8 mouse cellular contexts compared by ENCODE assay signal in genomic region chr17:36826002-36826401, GRCm38 (mm10). TPM values are rescaled to one million over a fixed set of nuclear protein-coding genes. Genes with fewer than 3 reads are reported as not detected.
DNase-seq lines count a peak whose midpoint lies in the region; ATAC-seq and TF ChIP-seq lines count a peak whose summit lies in the region.
"Not testable (repeated sequence)": the region's sequence is repeated elsewhere in the genome, so short reads cannot be mapped to it uniquely, and the experiment has no call there.

No protein-coding gene starts in this region.

- 0 out of 2 replicates have a peak overlapping the region, but pooled peaks have one; percentile 16 for H3K4me2 ChIP-seq in kidney, embryonic 15.5 days
- H3K4me2 ChIP-seq in limb, embryonic 13.5 days (replicated peaks): peak overlapping the region; percentile 40; the same call in 1 of the 2 replicates
- peak overlapping the region; percentile 43 for H3K4me2 ChIP-seq in midbrain, embryonic 15.5 days

- peak; percentile 59 for DNase-seq in 3T3-L1 (ENCODE audit: low read depth, low spot score)
- peak; percentile 83 to 90 for DNase-seq in adrenal gland, postnatal 36 days
- DNase-seq in heart, adult 9 months (ENCODE audit: low spot score in 2 of 2): peak; percentile 82 to 89
- peak; percentile 53 to 70 for DNase-seq in spleen, adult 2 months (ENCODE audit: low read depth in 1 of 2, low spot score in 2 of 2)

- H3K9ac ChIP-seq in kidney, embryonic 15.5 days; limb, embryonic 13.5 days; midbrain, embryonic 15.5 days: not testable (repeated sequence)

- not testable (repeated sequence) for TF ChIP-seq POLR2A in embryonic fibroblast, embryonic 13.5 days (IDR thresholded peaks at IDR 0.05; ENCODE audit: low read depth, low read length); spleen, adult 2 months (IDR thresholded peaks at IDR 0.05; ENCODE audit: low read depth, low read length)

- H3K4me1 ChIP-seq in embryonic fibroblast, embryonic 13.5 days (ENCODE audit: control insufficient read depth, insufficient read depth, low read length); kidney, embryonic 15.5 days; limb, embryonic 13.5 days; midbrain, embryonic 15.5 days; spleen, adult 2 months (ENCODE audit: control insufficient read depth, insufficient read depth, insufficient read length): not testable (repeated sequence)

- not testable (repeated sequence) for H3K9me3 ChIP-seq in kidney, embryonic 15.5 days (replicated peaks); limb, embryonic 13.5 days; midbrain, embryonic 15.5 days

- not testable (repeated sequence) for H3K36me3 ChIP-seq in kidney, embryonic 15.5 days; limb, embryonic 13.5 days; midbrain, embryonic 15.5 days (replicated peaks); spleen, adult 2 months (ENCODE audit: control insufficient read depth, insufficient read depth, low read length)

- TF ChIP-seq CTCF in embryonic fibroblast, embryonic 13.5 days (IDR thresholded peaks at IDR 0.05; ENCODE audit: borderline replicate concordance, insufficient read depth, low read length): peak; percentile 59; the same call in 1 of the 2 replicates
- TF ChIP-seq CTCF in spleen, adult 2 months (IDR thresholded peaks at IDR 0.05; ENCODE audit: extremely low read depth, insufficient read depth, insufficient read length, insufficient replicate concordance): peak; percentile 31; the same call in 1 of the 2 replicates

- WGBS in kidney, embryonic 15.5 days: 10% methylated on average over 5 of the region's 5 CpGs
- 8% methylated on average over 5 of the region's 5 CpGs for WGBS in limb, embryonic 13.5 days
- 15% methylated on average over 5 of the region's 5 CpGs for WGBS in midbrain, embryonic 15.5 days
- WGBS in spleen, adult 2 months: 2% methylated on average over 5 of the region's 5 CpGs

- not testable (repeated sequence) for H3K4me3 ChIP-seq in embryonic fibroblast, embryonic 13.5 days (ENCODE audit: insufficient read depth, low read length); kidney, embryonic 15.5 days (replicated peaks); limb, embryonic 13.5 days; midbrain, embryonic 15.5 days; spleen, adult 2 months (ENCODE audit: extremely low read depth, insufficient read depth, insufficient read length)

- not testable (repeated sequence) for H3K27ac ChIP-seq in embryonic fibroblast, embryonic 13.5 days (ENCODE audit: insufficient read depth, low read length); kidney, embryonic 15.5 days; limb, embryonic 13.5 days; midbrain, embryonic 15.5 days; spleen, adult 2 months (ENCODE audit: insufficient read depth, low read length)

- peaks cover 16% of the 10 kb centered on the region; the same call in 1 of the 2 replicates for H3K27me3 ChIP-seq in kidney, embryonic 15.5 days
- not testable (repeated sequence) for H3K27me3 ChIP-seq in limb, embryonic 13.5 days; midbrain, embryonic 15.5 days (replicated peaks); spleen, adult 2 months (ENCODE audit: control insufficient read depth, insufficient read depth, low read length)

- ATAC-seq in kidney, embryonic 15.5 days (replicated peaks; ENCODE audit: low FRiP score): peak; percentile 62; the same call in 1 of the 2 replicates
- peak; percentile 67; the same call in 1 of the 2 replicates for ATAC-seq in limb, embryonic 13.5 days (ENCODE audit: low FRiP score, low read depth)
- peak; percentile 88 for ATAC-seq in midbrain, embryonic 15.5 days (replicated peaks)

RNA-seq across cellular contexts. Expression of gene Trim26, which starts 10.9 kb away (rescaled TPM):
- 10 to 100 TPM; 57.8 to 61.3 TPM for total RNA-seq in adrenal gland, postnatal 36 days (2021)
- 46.6 and 49.5 TPM in 2 replicates for polyA plus RNA-seq in embryonic fibroblast, embryonic 13.5 days (2011; ENCODE audit: insufficient read length, low read depth, missing spikeins)
- polyA plus RNA-seq in kidney, embryonic 15.5 days (2015; fragmentation: Nextera tagmentation; extraction: Ambion mirVana): 40.3 and 45.9 TPM in 2 replicates
- 52.3 and 53.7 TPM in 2 replicates for polyA plus RNA-seq in limb, embryonic 13.5 days (2015; fragmentation: Nextera tagmentation; extraction: Ambion mirVana)
- polyA plus RNA-seq in midbrain, embryonic 15.5 days (2015; fragmentation: Nextera tagmentation; extraction: Ambion mirVana): 46.1 and 51.7 TPM in 2 replicates
- 50.6 and 55.6 TPM in 2 replicates for polyA plus RNA-seq in spleen, adult 2 months (2012; rRNA removed)

RNA-seq across cellular contexts. Expression of gene H2-M10.6, which starts 14.0 kb away (rescaled TPM):
- total RNA-seq in adrenal gland, postnatal 36 days (2021): not detected
- polyA plus RNA-seq in embryonic fibroblast, embryonic 13.5 days (2011; ENCODE audit: insufficient read length, low read depth, missing spikeins): not detected in 2 replicates
- polyA plus RNA-seq in kidney, embryonic 15.5 days (2015; fragmentation: Nextera tagmentation; extraction: Ambion mirVana): not detected in 2 replicates
- not detected in 2 replicates for polyA plus RNA-seq in limb, embryonic 13.5 days (2015; fragmentation: Nextera tagmentation; extraction: Ambion mirVana)
- polyA plus RNA-seq in midbrain, embryonic 15.5 days (2015; fragmentation: Nextera tagmentation; extraction: Ambion mirVana): not detected in 2 replicates
- polyA plus RNA-seq in spleen, adult 2 months (2012; rRNA removed): not detected in 2 replicates

RNA-seq across cellular contexts. Expression of gene Trim15, which starts 41.0 kb away (rescaled TPM):
- under 1 TPM in 1 of 2 experiments, not detected in 1; 0.16 TPM for total RNA-seq in adrenal gland, postnatal 36 days (2021)
- not detected in 2 replicates for polyA plus RNA-seq in embryonic fibroblast, embryonic 13.5 days (2011; ENCODE audit: insufficient read length, low read depth, missing spikeins)
- 0.17 and 0.22 TPM in 2 replicates for polyA plus RNA-seq in kidney, embryonic 15.5 days (2015; fragmentation: Nextera tagmentation; extraction: Ambion mirVana)
- 0.13 and 0.28 TPM in 2 replicates for polyA plus RNA-seq in limb, embryonic 13.5 days (2015; fragmentation: Nextera tagmentation; extraction: Ambion mirVana)
- 0.79 and 1.2 TPM in 2 replicates for polyA plus RNA-seq in midbrain, embryonic 15.5 days (2015; fragmentation: Nextera tagmentation; extraction: Ambion mirVana)
- 0.04 and 0.05 TPM in 2 replicates for polyA plus RNA-seq in spleen, adult 2 months (2012; rRNA removed)

RNA-seq across cellular contexts. Expression of gene Trim10, which starts 43.4 kb away (rescaled TPM):
- under 1 TPM; 0.20 to 0.43 TPM for total RNA-seq in adrenal gland, postnatal 36 days (2021)
- not detected in 2 replicates for polyA plus RNA-seq in embryonic fibroblast, embryonic 13.5 days (2011; ENCODE audit: insufficient read length, low read depth, missing spikeins)
- 3.1 and 6.0 TPM in 2 replicates for polyA plus RNA-seq in kidney, embryonic 15.5 days (2015; fragmentation: Nextera tagmentation; extraction: Ambion mirVana)
- 2.5 and 3.9 TPM in 2 replicates for polyA plus RNA-seq in limb, embryonic 13.5 days (2015; fragmentation: Nextera tagmentation; extraction: Ambion mirVana)
- 1.2 and 1.5 TPM in 2 replicates for polyA plus RNA-seq in midbrain, embryonic 15.5 days (2015; fragmentation: Nextera tagmentation; extraction: Ambion mirVana)
- polyA plus RNA-seq in spleen, adult 2 months (2012; rRNA removed): 16.8 and 37.0 TPM in 2 replicates

RNA-seq across cellular contexts. Expression of gene H2-M10.5, which starts 53.3 kb away (rescaled TPM):
- not detected for total RNA-seq in adrenal gland, postnatal 36 days (2021)
- not detected in 2 replicates for polyA plus RNA-seq in embryonic fibroblast, embryonic 13.5 days (2011; ENCODE audit: insufficient read length, low read depth, missing spikeins)
- polyA plus RNA-seq in kidney, embryonic 15.5 days (2015; fragmentation: Nextera tagmentation; extraction: Ambion mirVana): not detected in 2 replicates
- not detected in 2 replicates for polyA plus RNA-seq in limb, embryonic 13.5 days (2015; fragmentation: Nextera tagmentation; extraction: Ambion mirVana)
- polyA plus RNA-seq in midbrain, embryonic 15.5 days (2015; fragmentation: Nextera tagmentation; extraction: Ambion mirVana): not detected in 2 replicates
- not detected in 2 replicates for polyA plus RNA-seq in spleen, adult 2 months (2012; rRNA removed)
